Mouse (Mus musculus): Measurements from ENCODE around the gene Gng2.

GRCm38 (mm10) chr14:19900492-19900891 is 76.9 kb downstream of the Gng2 start:
- TF ChIP-seq CTCF (IDR thresholded peaks at IDR 0.05; ENCODE audit: insufficient read depth, low read length) (no peak), POLR2A (IDR thresholded peaks at IDR 0.05; ENCODE audit: borderline replicate concordance, extremely low read depth, low read depth, low read length) (no peak)
